Mouse (Mus musculus) heart, postnatal 0 days (tissue): ENCODE results near the gene Prpf8.

Experiments
- CTCF ChIP-seq: IDR thresholded peaks from 2 replicates; pipeline ENCODE4 v1.5.1; 2016; ENCODE audit warnings: antibody characterized with exemption, control low read depth, low read depth
- EP300 ChIP-seq: IDR thresholded peaks from 2 replicates; pipeline ENCODE4 v1.6.1; 2016; ENCODE audit warnings: antibody characterized with exemption, low read depth

DNA sequence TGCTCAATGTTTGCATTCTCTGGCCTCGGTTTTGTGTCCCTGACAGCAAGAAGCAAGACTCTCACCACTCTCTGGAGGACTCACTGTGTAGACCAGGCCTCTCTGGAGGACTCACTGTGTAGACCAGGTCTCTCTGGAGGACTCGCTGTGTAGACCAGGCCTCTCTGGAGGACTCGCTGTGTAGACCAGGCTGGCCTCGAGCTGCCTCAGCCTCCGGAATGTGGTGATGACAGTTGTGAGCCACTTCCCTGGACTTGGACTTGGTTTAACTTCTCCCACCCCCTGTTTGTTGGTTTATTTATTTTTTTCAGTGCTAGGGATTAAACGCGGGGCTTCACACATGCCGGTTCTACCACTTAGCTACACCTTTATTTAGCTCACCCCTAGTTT, 50.4 kb downstream of the Prpf8 start:
- no peak for TF ChIP-seq CTCF
- TF ChIP-seq EP300: no peak
